Mouse (Mus musculus) brain, embryonic 14.5 days (tissue): ENCODE data around the gene Mrpl38. TPM values are rescaled to one million over a fixed set of nuclear protein-coding genes. Genes with fewer than 3 reads are reported as not detected.
"Not testable (repeated sequence)": the region's sequence is repeated elsewhere in the genome, so short reads cannot be mapped to it uniquely, and the experiment has no call there.

Experiments
- DNase-seq: peaks from one replicate; pipeline ENCODE4 v3.0.0-alpha.2; 2011; ENCODE audit warnings: low read depth
- CTCF ChIP-seq: fragments of 200-500 bp; IDR thresholded peaks from 2 replicates; pipeline ENCODE4 v1.5.1; 2012; ENCODE audit warnings: inconsistent platforms, mild to moderate bottlenecking, moderate library complexity, borderline replicate concordance; ENCODE audit not compliant: insufficient read depth, insufficient read length; ENCODE audit errors: extremely low read depth
- POLR2A ChIP-seq: fragments of 200-500 bp; IDR thresholded peaks from 2 replicates; pipeline ENCODE4 v1.6.1; 2012; ENCODE audit warnings: mild to moderate bottlenecking, inconsistent platforms, borderline replicate concordance; ENCODE audit not compliant: poor library complexity, insufficient read depth, insufficient read length, severe bottlenecking; ENCODE audit errors: extremely low read depth
- polyA plus RNA-seq: library from polyadenylated mRNA; depleted of rRNA; stranded (reverse); fragments of >200 nt; gene quantifications from 2 replicates; pipeline ENCODE4 v1.2.3, GENCODE M21; 2012

Mrpl38 gene
- polyA plus RNA-seq, 1 experiment: 38.6 TPM

DNA sequence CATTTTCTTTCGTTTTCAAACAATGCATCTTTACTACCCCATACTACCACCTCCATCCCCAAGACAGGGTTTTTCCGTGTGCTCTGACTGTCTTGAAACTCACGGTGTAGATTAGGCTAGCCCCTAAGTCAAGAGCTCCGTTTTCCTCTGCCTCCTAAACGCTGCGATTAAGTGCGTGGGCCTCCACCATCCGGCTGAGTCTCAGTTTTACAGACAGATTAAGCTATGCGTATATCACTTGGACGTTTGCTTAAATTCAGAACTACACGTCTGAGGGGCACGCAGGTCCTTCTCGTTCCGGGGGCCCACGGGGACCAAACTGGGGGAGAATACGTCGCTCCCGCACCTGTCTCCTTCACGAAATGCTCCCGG lies 586 bp downstream of the Mrpl38 start:
- DNase-seq: no peak

DNA sequence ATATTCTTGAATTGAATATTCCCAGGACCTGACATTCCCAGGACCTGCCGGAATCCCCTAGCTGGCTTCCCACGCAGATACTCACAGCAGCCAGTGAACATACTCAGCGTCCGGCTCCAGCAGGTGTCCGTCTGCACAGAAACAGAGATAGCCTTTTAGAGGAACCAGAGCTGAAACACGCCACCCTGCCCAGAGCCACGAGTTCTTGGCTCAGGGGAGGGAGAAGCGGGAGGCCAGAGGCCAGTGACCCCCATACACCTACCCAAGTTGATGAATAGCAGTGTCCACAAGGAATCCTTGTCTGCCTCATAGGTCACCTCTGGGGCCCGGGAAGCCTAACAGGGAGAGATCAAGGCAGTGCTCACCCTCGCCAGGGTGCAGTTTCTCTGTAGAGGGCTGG lies 4.5 kb downstream of the Mrpl38 start:
- TF ChIP-seq POLR2A: no peak
- no peak for TF ChIP-seq CTCF
- DNase-seq: no peak

More for the DNA sequence above, 586 bp downstream of the Mrpl38 start:
- TF ChIP-seq CTCF: no peak
- TF ChIP-seq POLR2A: no peak

DNA sequence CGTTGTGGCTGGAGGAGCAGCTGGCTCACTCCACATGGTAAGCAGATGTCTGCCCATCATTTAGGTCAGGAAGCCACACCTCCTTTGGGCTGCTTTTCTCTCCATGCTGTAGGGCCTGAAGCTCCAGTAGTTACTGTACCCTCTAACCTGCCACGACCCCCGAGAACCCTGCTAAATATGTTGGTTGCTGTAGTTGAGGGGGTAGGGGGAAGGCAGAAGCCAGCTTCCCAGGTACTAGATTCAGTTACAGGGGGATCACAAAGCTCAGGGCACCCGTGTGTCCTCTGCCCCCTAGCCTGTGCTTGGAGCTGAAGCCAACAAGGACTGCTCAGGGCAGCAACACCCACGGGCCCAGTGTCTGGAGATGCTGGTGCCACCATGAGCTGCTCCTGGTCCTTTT lies 5.2 kb downstream of the Mrpl38 start:
- no peak for DNase-seq
- no peak for TF ChIP-seq CTCF
- no peak for TF ChIP-seq POLR2A

DNA sequence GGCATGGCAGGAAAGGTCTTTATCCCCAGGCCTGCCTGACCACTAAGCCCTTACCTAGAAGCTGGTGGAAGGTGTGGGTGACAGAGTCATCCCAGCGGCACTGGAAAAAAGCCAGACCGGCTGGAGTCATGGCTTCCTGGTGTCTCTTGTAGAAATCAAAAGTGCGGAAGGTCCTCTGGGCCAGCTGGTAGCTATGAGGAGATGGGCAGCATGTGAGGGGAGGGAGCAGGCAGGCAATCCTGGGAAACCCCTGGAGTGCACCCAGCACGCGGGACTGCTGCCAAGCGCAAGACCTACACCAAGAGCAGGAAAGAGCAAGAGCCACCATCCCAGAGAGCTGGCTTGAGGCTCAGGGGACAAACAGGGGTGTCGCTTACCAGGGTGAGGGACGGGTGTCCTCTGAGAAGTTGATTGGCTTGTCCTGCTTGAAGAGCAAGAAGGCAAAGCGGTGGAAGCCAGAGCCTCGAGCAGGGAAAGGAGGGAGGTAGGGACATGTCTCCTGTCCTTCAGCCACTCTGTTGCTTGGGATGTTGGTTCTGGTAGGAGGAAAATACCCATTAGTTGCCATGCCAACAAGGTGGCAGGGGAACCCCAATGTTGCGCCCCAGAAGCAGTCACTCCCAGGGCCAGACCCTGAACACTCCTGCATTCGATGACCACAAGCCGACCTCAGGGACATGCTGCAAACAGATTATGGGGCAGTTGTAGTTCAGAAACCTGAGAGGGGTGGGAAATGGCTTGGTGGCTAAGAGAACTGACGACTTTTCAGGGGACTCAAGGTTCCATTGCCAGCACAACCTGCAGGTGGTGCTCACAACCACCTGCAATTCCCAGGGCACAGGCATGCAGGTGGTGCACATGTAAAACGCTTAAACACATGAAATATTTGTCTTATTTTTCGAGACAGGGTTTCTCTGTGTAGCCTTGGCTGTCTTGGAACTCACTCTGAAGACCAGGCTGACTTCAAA lies 6.0 kb downstream of the Mrpl38 start:
- DNase-seq: no peak
- peak; percentile 17; the same call in 1 of the 2 replicates for TF ChIP-seq CTCF
- TF ChIP-seq POLR2A: no peak

DNA sequence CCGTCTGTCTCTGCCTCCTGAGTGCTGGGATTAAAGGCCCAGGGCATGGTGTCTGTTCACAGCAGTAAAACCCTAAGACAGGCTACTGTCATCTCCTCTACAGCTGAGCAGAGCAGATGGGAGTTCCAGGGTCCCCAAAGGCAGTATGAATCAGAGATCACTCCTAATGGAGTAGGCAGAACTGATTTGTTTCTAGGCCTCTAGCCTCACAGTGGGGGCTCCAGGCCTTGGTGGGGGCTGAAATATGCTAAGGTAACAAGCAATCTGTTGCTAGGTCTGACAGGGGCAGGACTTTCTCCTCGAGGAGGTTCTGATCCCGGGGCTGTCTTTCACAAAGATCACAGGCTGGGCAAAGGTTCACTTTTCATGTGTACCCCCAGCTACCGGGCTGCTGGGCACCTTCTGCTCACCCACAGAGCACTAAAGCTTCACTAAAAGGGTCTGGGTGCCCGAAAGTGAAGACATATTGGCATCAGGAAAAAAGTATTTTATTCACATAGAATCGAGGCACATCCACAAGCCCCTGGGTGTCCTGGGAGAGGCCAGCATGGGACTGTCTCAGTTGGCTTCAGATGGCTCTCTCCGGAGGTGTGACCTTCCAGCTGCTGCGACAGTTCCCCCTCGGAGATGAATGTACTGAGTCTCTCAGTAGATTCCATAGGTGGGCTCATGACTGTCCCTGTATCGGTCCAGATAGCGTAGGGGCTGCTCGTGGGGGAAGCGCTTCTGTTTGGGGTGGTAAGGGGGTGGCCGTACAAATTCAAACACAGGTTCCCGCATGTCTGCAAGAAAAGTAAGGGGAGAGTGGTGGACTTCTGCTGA lies 7.1 kb downstream of the Mrpl38 start:
- TF ChIP-seq CTCF: no peak
- no peak for TF ChIP-seq POLR2A
- DNase-seq: no peak

DNA sequence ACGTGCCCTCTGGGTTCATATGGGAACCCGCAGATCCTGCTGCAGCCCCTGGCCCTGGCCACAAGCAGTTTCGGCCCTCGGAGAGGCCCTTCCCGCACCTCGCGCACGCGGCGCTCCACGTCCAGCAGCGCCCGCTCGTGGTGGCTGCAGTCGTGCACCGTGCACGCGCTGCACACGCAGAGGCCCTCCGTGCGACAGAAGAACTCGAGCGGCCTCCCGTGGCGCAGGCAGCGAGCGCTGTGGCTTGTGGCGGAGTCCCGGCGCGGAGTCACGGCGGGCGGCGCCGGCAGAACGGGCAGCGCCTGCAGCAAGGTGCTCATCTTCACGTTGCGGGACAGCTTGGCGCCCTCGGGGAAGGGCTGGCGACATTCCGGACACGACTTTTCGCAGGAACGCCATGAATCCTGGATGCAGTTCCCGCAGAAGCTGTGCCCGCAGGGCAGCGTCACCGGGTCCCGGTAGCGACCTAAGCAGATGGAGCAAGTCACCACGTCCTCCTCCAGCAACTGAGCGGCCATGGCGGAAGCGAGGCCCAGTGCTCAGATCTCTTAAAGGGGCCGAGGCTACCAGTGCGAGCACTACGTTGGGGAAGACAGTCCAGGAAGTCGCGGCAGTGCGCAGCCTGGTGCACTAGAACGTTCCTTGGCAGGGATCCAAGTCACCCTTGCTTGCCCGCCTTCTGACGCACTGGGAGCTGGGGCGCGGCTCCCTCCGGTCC lies 8.0 kb downstream of the Mrpl38 start, which contains the start of gene Trim65:
Gene Trim65 (minus strand): TSS at position 641 of the 718 bp plus-strand sequence.
- peak; percentile 71 for TF ChIP-seq CTCF
- TF ChIP-seq POLR2A: peak; percentile 50; the same call in 1 of the 2 replicates
- peak; percentile 95 for DNase-seq

DNA sequence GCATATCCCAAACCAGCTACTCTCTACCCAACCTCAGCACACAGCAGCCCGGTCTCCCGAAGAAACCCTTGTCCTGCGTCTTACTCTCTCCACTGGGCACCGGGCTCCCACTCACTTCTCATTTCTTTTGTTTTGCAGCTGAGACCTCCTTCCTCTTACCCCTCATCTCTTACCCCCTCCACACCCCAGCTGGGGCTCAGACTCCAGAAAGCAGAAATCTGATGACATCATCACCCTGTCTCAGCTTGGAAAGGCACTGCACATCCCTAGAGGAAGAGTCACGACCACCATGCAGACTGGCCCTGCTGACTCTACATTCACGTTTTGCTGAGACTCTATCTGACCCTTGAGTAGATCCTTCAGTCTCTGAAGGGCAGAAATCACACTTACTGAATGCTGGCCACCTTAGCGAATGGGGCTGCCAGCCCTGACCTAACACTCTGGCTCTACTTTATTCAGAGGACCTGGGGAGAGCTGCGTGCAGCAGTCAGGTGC lies 8.6 kb downstream of the Mrpl38 start:
- peak; percentile 51 for DNase-seq
- TF ChIP-seq CTCF (no peak), POLR2A (no peak)

DNA sequence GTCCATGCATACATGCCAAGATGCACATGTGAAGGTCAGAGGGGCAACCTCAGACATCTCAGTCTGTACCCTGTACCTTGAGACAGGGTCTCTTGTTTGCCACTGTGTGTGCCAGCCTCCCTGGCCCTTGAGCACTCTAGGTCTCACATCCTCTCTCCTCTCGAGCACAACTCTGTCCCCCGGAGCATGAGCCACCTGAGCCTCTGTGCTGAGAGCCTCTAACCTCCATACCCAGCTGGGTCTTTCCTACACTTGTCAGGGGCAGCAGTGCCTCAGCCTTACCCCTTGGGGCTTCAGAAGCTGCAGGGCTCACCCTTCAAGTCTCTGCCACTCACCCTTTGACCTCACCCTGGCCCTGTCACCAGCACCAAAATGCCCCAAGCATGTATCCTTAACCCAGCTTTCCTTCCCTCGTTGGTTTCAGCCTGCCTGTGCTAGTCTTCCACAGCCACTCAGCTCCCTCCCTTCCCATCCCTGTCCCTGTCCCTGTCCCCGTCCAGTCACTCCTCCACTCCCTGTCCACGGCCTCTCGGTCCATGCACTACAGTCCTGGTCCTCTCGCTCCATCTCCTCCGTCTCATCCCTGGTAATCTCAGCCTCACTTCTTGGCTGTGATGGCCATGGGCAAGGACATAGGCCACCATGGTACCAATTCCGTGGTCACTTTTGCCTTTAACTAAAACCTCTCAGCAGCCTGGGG lies 9.4 kb downstream of the Mrpl38 start:
- DNase-seq: no peak
- no peak for TF ChIP-seq CTCF
- no peak for TF ChIP-seq POLR2A

DNA sequence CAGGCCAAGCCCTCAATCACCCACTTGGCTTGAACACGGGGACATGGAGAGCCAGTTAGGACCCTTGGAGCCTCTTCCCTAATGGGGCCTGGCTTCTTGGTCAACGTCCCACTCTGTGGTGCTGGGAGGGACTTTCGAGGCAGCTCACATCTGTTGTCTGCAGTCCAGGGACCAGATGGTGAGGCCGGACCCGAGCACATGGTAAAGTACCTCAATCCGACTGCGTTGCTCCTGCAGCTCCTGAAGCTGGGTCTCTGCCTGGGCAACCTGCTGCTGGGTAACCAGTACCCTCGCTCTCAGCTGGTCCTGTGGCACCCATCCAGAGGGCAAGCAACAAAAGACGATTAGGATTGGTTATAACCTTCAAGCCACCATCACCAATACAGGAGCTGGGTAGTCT lies 10.7 kb downstream of the Mrpl38 start:
- no peak for DNase-seq
- no peak for TF ChIP-seq POLR2A
- TF ChIP-seq CTCF: no peak

DNA sequence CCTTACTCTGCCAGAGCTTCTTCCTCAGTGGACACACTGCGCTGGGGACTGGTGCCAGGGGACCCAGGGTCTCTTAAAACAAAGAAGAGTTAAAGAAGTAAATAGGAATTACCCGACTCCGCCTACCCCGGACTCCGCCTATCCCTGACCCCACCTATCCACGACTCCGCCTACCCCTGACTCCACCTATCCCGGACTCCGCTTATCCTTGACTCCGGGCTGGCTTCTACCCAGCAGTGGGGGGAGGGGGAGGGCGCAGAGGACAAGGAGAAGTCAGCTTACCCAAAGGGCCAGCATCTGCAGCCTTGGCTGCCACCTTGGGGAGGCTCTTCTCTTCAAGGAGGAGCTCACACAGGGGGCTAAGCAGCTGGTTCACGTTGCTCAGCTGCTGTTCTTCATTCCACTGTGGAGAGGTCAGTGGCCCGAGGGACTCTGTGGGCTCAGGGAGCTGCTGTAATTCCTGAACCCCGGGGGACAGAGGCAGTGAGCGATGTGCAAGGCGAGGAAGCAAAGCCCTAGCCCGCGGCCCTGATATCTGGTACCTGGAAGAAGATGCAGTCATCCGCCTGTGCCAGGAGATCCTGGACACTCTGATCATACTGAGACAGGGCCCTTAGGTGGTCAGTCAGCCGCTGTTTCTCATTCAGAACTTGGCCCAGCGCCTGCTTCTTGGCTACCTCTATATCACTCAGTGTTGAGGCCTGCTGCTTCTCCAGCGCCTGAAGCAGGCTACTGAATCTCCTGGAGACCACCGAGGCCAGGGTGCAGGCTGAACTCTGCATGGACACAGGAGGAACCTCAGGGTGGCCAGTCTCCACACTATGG lies 11.3 kb downstream of the Mrpl38 start, which contains the start of gene Trim47:
Gene Trim47 (minus strand): TSS at position 55 of the 825 bp plus-strand sequence.
- TF ChIP-seq POLR2A (no peak), CTCF (no peak)
- DNase-seq: peak; percentile 63

DNA sequence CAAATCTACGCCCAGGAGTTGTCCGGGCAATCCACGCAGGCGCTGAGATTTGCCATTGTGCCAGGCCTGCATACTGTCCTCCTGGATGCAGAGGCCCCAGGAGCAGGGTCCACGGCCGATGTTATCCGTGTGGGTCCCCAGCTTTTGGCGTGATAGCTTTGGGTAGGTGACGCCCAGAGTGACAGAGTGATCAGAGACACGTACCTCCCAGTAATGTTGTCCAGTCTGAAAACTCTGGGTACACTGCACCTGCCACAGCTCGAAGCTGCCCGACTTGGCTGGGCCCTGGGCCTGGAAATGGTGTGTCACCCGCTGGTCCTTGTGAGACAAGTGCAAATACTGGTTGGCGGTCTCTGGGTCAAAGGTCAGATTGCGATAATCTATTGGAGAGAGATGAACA lies 12.4 kb downstream of the Mrpl38 start:
- DNase-seq: no peak
- TF ChIP-seq CTCF: no peak
- TF ChIP-seq POLR2A: no peak

DNA sequence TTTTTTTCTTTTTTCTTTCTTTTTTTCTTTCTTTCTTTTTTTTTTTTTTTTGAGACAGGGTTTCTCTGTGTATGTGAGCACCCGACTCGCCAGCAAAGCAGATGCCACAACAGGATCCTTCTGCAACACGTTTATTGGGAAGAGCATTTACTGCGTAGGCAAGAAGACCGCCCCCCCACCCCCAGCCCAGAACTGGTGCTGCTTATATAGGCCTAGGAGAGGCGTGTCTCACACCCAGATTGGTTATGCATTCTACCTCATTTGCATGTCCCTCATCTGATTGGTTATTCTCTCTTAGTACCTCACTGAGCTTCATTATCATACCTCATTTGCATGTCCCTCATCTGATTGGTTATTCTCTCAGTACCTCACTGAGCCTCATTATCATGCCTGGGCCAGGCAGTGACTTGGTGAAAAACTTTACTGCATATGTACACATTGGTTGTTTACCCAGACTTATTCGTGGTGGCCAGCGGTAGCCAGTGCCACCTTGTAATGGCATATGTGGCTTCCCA lies 16.9 kb downstream of the Mrpl38 start:
- DNase-seq: not testable (repeated sequence)
